Mouse (Mus musculus): ENCODE results near the gene Tmem236. TPM values are rescaled to one million over a fixed set of nuclear protein-coding genes. Genes with fewer than 3 reads are reported as not detected.

Gene Tmem236
- under 1 TPM in 1 of 2 experiments, not detected in 1; 0.21 TPM for total RNA-seq (2023)

GRCm38 (mm10) chr2:14174334-14174733, at the start of gene Tmem236:
Gene Tmem236 (plus strand): TSS chr2:14174523.

GRCm38 (mm10) chr2:14229149-14229548, 54.8 kb downstream of the Tmem236 start, which contains the start of gene Mrc1:
Gene Mrc1 (plus strand): TSS chr2:14229392.

Other genes starting within 250 kb of the Tmem236 start
- under 1 TPM; 0.74 to 0.87 TPM for gene Hacd1, start 118.4 kb upstream of the Tmem236 start, total RNA-seq (2023)
- 10 to 100 TPM; 40.1 to 40.9 TPM for gene Stam, start 100.4 kb upstream of the Tmem236 start, total RNA-seq (2023)
- gene Mrc1, start 54.9 kb downstream of the Tmem236 start, total RNA-seq (2023), result 1 to 10 TPM; 1.9 to 3.6 TPM
- not detected for gene Slc39a12, start 213.8 kb downstream of the Tmem236 start, total RNA-seq (2023)